Mouse (Mus musculus): ENCODE results near the gene Elovl7. TPM values are rescaled to one million over a fixed set of nuclear protein-coding genes. Genes with fewer than 3 reads are reported as not detected.

The Elovl7 gene
- polyA plus RNA-seq, 1 experiment, result 0.93 TPM

DNA sequence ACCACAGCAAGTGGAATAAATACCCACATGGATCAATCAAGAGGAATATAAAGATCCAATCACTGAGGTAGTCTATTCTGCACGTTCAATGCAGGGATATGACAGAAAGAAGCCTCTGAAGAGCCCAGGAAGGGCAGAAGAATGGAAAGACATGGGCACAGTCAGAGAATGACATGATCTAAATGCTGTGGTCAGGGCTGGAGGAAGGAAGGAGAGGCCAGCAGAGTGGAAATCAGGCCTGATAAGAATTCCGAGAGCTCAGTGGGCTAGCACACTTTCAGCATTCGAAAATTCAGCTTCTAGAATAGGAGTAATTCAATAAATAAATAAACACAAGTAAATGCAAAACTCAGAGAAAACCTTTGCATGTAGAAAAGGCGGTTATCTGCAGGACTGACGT lies 27.5 kb downstream of the Elovl7 start:
- no peak for DNase-seq (ENCODE audit: low read depth)

DNA sequence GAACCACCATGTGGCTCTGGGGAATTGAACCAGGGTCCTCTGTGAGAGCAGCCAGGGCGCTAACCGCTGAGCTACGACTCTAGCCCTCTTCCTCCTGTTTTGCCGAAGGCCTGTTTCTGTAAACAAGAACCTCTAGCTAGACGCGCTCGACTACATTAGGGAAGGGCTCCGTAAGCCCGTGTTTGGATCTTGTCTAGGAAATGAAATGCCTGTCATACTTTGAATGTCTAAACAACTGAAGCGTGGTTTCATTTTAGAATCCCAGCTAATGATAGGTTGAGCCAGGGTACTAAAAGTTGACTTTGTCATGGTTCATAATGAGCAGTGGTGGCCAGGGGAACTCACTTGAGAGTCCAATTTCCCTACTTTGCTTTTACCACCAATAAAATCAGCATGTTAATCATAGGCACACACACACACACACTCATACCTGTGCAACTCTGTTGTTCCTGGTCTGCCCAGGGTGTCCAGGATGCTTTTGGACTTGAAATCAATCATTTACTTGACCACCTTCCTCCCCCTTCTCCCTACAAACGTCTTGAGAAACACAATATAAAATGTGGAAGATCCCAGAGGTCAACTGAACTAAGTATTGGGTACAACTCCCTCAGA lies 31.0 kb downstream of the Elovl7 start:
- no peak for DNase-seq (ENCODE audit: low read depth)

DNA sequence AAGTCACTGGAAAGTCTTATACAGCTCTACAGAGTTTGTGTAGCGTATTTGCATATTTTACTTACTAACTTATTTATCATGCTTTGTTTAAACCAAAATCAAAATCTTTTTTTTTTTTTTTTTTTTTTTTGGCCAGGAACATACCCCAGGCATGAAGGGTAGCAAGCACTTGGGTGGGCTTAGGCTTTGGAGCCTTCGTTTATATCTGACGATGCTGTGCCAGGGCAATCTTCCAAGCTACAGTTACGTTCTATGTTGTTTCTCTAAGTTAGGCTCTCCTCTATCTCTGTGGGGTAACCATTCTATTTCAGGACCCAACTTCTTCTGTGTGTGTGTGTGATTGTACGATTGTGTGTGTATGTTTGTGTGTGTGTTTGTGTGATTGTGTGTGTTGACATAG lies 36.9 kb downstream of the Elovl7 start:
- no peak for DNase-seq (ENCODE audit: low read depth)

DNA sequence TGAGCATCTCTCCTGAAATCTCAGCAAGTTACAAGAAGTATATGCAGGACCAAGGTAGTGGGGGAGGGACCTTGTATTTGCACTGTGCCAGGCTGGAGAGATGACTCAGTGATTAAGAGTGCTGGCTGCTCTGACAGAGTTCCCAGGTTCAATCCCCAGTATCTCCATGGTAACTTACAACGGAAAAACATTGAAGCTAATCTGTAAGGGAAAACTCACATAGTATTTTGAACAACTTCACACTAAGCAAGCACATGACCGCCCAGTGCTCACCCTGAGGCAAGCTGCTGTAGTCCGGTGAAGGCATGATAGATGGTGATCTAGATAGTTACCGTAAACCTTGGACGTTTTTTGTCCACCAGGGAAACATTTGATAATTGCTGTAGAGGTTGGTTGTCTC lies 39.8 kb downstream of the Elovl7 start:
- no peak for DNase-seq (ENCODE audit: low read depth)

DNA sequence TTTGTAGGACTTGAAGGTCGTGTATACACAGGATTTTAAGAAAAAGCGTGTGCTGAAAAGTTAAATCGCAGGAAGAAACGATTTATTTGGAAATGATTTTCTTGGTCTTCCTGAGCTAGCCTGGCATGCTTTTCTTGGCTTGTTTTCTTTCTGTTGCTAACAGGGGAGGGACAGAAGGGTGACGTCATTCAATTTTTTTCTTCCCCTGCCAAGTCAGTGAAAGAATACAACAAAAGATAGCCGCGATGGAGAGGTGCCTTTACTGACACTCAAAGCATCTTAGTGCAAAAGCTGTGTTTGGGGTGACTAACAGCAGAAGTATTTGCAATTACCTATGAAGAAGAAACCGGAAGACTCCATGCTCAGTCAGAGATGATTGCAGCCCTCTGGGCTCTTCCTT lies 48.8 kb downstream of the Elovl7 start:
- no peak for DNase-seq (ENCODE audit: low read depth)

DNA sequence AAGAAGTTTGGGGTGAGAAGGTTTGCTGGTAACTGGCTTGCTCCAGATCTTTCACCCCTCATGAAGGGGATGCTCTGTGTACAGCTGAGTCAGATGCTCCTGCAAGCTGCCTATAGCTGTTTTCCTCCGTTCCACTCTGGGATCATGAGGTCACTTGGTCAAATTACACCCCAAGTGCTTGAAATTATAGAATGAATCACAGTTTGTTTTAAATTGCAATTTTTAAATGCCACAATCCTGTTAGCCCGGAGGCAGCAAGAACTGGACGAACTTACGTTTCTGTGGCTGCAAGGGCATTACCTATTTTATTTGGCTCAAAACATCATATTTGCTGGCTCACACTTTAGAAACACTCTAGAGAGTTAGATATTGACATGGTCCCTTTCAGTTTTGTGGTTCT lies 51.2 kb downstream of the Elovl7 start:
- no peak for DNase-seq (ENCODE audit: low read depth)

DNA sequence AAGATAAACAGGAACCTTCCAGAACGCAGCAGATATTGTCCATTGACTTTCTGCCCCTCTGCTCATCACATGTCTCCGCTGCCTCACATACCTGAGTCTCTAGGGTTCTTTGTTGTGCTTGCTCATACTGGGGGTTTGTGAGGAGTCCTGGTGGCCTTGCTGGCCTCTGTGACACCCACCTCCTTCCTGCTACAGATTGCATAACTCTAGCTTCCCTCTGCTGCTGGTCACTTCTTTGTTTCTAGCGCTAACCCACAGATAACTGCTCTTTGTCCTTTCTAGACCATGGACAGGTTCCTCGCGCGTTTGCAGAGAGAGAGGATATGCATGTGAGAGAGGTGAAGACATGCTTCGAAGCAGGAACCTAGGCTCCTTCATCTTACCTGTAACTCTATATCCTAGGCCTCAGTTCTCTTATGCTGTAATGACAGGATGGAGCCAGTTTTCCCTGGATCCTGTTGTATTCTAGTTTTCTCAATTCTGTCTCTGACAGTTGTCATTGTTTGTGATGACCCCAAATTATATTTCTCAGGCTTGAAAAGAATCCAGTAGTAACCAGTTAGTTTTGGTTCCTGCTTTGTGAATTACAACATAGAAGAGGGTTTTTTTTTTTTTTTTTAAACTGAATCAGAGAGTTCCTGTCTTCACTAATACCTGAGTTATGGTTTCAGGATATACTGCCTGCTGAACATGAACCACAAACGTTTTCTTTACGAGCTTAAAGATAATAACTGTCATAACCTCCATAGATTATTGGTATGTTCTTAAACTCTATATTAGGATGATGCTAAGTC lies 53.8 kb downstream of the Elovl7 start:
- no peak for DNase-seq (ENCODE audit: low read depth)

DNA sequence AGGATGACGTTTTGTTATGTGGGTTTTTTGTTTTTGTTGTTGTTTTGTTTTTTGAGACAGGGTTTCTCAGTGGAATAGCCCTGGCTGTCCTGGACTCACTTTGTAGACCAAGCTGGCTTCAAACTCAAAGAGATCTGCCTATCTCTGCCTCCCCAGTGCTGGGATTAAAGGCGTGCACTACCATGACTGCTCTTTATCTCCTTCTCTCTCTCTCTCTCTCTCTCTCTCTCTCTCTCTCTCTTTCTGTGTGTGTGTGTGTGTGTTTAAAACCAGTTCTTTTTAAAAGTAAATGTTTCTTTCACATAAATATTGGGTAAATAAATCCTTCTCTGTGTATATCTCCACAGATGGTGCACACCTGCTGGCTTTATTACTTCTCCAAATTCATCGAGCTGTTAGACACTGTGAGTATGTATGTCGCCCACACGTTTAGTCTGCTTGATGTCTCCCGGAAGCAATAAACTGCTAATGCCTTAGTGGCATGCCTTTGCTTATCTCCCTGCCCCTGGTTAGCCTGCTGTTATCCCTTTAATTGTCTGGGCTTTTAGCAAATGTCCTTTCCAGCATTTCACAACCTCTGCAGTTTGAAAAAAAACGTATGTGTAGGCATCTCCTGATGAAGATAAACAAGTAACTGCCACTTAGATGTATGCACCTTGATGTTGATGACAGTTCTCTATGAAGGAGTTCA lies 57.4 kb downstream of the Elovl7 start:
- DNase-seq (ENCODE audit: low read depth), result no peak

DNA sequence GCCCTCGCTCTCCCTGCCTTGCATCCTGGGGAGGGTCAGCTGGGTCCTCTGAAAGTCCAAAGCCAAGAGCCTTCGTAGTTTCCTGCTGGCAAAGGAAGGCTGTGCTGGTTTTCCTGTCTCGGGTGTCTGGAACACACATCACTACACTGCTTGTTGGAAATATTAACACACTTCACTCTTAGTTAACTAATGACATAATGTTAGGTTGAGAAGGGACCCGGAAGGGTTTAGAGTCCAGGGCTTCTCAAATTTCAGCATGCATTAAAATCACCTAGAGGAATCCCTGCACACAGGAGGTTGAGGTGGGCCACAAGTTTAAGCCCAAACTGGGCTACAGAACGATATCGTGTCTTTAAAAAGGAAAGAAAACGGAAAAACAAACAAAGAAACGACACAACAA lies 58.1 kb downstream of the Elovl7 start:
- no peak for DNase-seq (ENCODE audit: low read depth)

DNA sequence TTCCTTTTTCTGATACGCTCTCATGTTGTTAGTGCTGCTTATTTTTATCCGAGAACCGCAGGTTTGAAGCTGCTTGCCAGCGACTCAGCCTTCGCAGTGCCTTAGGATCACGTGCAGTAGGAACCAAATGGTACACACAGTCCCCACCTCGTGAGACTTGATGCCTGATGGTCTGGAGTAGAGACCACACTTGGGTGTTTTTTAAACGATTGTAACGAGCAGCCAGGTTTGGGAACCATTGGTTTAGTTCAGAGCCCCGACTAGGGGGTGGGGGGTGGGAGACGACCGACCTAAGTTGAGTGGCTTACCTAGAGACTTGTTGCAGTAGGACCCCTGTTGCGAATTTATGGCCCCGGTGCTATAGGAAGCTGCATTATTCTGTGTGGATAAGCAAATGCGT lies 58.8 kb downstream of the Elovl7 start:
- DNase-seq (ENCODE audit: low read depth), result no peak

DNA sequence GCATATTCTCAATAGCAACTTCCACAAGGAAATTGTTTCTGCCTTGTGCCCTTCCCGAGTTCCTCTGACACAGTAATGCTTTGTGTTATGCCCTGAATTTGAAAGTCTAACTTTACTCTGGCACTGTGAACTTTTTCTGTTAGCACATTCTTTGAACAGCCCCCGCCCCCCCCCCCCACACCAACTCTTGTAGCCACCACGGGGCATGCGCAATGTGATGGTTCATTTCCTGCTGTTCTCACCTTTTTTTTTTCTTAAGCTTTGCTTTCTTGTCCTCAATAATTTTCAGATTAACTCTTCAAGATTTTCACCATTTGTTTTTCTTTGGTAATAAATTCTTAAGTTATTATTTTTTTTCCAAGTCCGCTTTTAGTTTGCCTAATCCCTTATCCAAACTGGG lies 59.3 kb downstream of the Elovl7 start:
- DNase-seq (ENCODE audit: low read depth), result no peak

DNA sequence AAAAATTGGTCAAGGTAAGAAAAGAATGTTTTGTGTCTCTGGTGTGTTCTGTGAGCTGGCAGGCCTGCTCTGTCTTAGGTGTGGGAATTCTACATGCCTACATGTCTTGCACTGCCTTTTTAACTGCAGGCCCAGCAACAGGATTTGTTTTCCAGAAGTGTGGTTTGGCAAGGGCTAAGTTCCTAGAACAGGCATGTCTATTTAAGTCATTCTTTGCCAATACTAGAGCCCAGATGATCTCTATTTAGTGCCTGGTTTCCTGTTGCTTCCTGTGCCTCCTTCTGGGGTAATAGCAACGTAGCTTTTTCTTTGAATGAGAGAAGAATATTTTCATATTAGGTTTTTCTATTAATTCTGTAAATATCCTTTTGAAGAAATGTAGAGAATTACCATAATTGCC lies 62.4 kb downstream of the Elovl7 start:
- DNase-seq (ENCODE audit: low read depth), result peak; percentile 54

DNA sequence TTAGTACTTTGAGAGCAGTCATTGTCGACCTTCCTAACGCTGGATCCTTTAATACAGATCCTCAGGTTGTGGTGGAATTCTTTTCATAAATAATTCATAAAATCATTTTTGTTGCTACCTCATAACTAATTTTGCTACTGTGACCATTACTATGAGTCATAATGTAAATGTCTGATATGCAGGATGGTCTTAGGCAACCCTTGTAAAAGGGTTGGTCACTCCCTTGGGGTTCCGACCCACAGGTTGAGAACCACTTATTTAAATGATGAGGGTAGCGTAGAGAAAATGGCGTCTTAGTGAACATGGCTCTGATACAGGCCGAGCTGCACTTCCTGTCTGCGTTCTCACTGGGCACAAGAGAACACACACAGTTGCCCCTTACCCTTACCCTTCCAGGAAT lies 63.1 kb downstream of the Elovl7 start:
- no peak for DNase-seq (ENCODE audit: low read depth)

DNA sequence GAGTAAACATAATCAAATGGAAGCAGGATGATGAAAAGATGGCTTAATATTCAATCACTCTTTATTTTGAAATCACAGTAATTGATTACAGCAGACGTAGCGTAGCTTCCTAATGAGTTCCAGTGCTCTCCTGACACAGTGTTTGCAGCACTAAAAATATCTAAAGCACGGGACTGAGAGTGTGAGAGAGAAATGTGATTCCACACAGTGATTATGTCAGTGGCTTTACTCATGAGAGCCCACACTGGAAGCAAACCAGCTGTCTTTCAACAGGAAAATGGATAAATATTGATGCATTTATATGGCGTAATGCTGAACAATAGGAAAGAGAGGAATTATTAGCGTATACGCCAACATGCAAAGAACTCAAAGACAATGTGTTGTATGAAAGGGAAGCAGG lies 64.4 kb downstream of the Elovl7 start:
- no peak for DNase-seq (ENCODE audit: low read depth)

DNA sequence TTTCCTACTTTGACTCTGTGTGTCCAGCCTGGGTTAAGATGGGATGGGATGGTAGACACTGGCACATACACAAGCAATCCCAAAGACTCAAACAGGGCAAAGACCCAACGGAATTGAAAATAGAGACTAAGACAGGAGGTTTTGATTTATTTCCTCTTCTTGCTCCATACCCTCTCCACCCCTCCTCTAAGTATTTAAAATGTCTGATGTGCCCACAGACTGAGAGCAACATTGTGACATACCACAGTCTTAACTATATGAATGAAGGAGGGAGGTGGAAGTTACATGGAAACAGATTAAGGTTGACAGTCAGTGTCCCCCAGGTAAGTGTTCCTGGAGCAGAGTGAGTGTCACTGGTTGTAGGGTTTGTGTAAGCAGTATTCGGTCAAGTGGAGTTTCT lies 70.1 kb downstream of the Elovl7 start:
- no peak for DNase-seq (ENCODE audit: low read depth)

DNA sequence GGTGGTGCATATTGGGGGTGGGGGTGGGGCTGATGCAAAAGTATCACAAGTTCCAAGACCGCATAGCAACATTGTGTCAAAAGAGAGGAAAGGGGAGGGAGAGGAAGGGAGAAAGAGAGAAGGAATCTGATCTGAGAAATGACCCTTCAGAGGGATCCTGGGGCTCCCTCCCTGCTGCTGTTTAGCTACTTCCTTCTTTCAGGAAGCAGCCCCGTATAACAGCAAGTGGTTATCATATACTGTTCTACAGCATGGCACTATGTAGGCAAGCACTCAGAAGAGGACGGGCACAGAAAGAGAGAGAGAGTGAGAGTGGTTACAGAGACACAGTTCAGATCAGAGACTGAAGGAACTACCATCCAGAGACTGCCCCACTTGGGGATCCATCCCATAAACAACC lies 73.7 kb downstream of the Elovl7 start:
- DNase-seq (ENCODE audit: low read depth), result no peak

DNA sequence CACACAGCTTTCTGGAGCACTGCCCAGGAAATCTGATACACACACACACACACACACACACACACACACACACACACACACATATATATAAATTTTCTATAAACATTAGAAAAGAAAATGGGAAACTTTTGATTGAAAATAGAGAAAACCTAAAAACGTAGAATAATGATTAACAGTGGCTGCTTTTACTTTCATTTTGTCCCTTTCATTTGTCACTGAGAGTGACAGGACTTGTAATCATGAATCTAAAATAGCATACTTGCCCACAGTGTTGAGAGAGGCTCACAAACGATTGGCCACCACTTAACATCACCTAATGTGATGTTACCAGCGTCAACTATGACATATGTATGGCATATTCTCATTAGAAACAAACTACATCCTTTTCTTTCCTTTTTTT lies 75.2 kb downstream of the Elovl7 start:
- no peak for DNase-seq (ENCODE audit: low read depth)

DNA sequence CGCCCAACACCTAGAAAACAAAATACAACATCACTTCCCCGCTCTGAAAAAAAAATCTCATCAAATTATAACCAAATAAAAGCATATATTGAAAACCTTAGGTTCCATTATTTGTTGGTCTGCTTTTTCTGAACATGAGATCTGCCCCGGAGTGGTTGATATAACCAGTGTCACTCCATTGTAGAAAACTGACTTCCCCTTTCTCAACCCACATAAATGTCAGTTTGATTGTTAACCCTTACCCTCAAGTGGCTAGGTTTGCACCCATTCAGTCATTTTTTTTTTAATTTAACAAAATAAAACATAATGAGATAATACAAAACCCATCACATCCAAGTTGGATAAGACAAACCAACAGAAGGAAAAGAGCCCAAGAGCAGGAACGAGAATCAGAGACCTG lies 76.1 kb downstream of the Elovl7 start:
- no peak for DNase-seq (ENCODE audit: low read depth)

DNA sequence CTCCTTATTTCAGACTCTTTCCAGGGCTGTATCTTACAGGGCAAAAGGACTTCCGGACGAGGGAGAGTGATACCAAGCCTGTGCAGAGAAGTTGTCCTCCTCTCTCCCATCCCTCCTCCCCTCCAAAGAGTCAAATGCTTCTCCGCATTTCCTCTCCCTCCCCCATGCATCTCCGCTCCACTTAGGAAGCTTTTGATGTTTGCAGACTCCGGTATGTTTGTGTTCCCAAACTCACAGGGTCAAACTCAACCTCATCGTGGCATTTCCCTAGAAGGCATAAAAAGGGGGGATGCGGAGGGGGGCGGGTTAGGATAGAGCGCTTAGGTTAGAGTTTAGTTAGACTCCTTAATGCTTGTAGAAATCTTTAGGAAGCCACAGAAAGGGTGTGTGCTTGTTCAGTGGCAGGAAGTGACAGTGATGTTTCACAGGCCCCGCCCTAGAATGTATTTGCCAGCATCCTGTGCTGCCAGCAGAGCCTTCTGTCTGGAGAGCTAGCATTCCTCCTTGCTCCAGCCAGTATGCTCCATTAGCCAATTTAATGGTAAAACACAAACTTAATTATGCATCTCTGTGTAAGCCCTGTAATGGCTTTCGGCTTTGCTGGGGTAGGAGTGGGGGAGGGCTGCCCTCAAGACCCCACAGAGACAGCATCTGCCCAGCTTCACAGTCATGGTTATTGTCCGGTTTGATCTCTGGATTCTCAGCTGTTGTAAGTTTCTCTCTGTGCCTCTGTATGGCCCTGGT lies 83.3 kb downstream of the Elovl7 start:
- no peak for DNase-seq (ENCODE audit: low read depth)

DNA sequence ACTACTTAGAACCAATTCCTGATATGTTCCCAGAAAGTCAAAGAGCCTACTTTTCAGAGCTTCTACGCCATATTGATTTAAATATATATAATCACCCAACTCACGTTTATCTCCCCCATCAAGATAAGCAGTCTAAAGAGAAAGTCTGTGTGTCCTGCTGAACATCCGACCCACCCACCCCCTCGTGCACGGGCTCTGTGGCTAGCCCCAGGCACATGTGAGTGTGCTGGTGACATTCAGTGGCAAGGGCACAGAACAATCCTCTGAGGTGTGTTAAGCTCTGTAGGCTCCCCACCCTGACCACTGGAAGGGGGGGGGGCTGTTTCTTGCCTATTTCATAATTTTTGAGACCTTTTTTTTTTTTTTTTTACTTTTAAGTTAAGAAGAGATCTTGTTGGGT lies 84.0 kb downstream of the Elovl7 start:
- DNase-seq (ENCODE audit: low read depth), result no peak

DNA sequence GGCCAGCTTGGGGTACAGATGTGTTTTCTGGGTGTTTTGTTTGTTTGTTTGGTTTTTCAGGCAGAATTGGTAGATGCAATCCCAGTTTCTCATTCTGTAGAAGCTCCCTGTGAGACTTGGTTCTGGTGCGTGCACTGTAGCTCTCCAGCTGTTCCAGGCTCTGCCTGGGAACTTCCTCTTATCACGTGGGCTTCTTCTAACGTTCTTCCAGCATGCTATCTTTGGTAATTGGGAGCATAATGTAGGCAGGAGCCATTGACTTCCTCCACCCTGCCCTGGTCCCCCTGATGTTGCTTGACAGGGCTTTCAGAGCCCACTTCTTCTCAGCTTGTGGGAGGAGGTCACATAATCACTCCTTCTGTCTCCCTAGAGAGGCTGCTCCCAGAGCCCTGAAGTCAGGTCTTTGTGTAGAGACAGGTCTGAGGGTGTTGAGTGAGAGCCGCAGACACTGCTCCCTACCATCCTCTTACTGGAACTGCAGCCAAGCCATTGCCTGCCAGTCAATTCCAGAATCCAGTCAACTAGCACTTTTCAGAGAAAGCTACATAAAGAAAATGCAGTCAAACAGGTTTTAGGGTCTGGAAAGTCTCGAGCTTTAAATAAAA lies 86.2 kb downstream of the Elovl7 start:
- no peak for DNase-seq (ENCODE audit: low read depth)

DNA sequence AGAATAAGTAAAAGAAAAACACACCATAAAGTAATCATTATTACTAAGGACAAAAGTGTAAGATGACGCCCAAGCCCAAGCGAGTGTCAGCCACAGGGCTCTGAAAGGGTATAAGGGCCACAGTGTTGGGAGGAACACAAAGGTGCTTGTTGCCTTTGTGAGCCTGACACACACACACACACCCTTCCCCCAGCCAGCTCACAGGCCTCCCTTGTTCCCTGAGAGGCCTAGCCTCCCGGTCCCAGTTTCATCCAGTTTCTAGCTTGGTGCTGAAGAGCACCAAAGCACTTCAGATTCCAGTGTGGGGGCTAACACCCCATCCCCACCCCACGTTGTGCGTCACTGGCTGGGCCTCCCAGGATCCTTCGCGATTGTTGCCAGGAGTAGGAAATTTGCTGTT lies 87.2 kb downstream of the Elovl7 start:
- no peak for DNase-seq (ENCODE audit: low read depth)

Data from gonadal fat pad, adult 2 months (tissue).